Mouse (Mus musculus): Measurements from ENCODE around the gene Gtf2a1l.

The Gtf2a1l gene

GRCm38 (mm10) chr17:88658510-88658909 is 9.9 kb upstream of the Gtf2a1l start:
- no peak for DNase-seq

GRCm38 (mm10) chr17:88666076-88666475 is 2.4 kb upstream of the Gtf2a1l start:
- DNase-seq: no peak

- no peak for DNase-seq
Measured at GRCm38 (mm10) chr17:88669921-88670320, 1.5 kb downstream of the Gtf2a1l start.

- no peak for DNase-seq
Measured at GRCm38 (mm10) chr17:88670800-88671199, 2.3 kb downstream of the Gtf2a1l start.

- DNase-seq: no peak
Measured at GRCm38 (mm10) chr17:88675310-88676309, 7.2 kb downstream of the Gtf2a1l start.

- no peak for DNase-seq
Measured at GRCm38 (mm10) chr17:88688226-88688625, 19.8 kb downstream of the Gtf2a1l start.

GRCm38 (mm10) chr17:88696656-88697333 is 28.3 kb downstream of the Gtf2a1l start:
- no peak for DNase-seq

- DNase-seq: no peak
Measured at GRCm38 (mm10) chr17:88700901-88701300, 32.4 kb downstream of the Gtf2a1l start.

- no peak for DNase-seq
Measured at GRCm38 (mm10) chr17:88702345-88702744, 33.9 kb downstream of the Gtf2a1l start.

GRCm38 (mm10) chr17:88703112-88703511 is 34.7 kb downstream of the Gtf2a1l start:
- DNase-seq: no peak

GRCm38 (mm10) chr17:88706231-88706649 is 37.8 kb downstream of the Gtf2a1l start:
- no peak for DNase-seq

- DNase-seq: no peak
Measured at GRCm38 (mm10) chr17:88749646-88750045, 81.2 kb downstream of the Gtf2a1l start.

GRCm38 (mm10) chr17:88752827-88753471 is 84.5 kb downstream of the Gtf2a1l start:
- peak; percentile 25 for DNase-seq

GRCm38 (mm10) chr17:88753472-88753857 is 85.0 kb downstream of the Gtf2a1l start:
- no peak for DNase-seq

- no peak for DNase-seq
Measured at GRCm38 (mm10) chr17:88755776-88756175, 87.3 kb downstream of the Gtf2a1l start.

- no peak for DNase-seq
Measured at GRCm38 (mm10) chr17:88758003-88758437, 89.6 kb downstream of the Gtf2a1l start.

GRCm38 (mm10) chr17:88763396-88764135 is 95.1 kb downstream of the Gtf2a1l start:
- DNase-seq: no peak

- DNase-seq: no peak
Measured at GRCm38 (mm10) chr17:88764136-88764485, 95.7 kb downstream of the Gtf2a1l start.

Data from kidney, adult 9 months (tissue).